Mouse (Mus musculus) left cerebral cortex, postnatal 25 days (tissue): ENCODE measurements around the gene Nme2. TPM values are rescaled to one million over a fixed set of nuclear protein-coding genes. Genes with fewer than 3 reads are reported as not detected.
"Not testable (repeated sequence)": the region's sequence is repeated elsewhere in the genome, so short reads cannot be mapped to it uniquely, and the experiment has no call there.

Experiments
- DNase-seq, 2 experiments: peaks; one replicate each; pipeline ENCODE4 v3.0.0; 2022; ENCODE audit warnings: low spot score in 2 of 2, mixed read lengths in 1 of 2
- intact Hi-C: fragments of 180-260 bp; cut with DNase I; formaldehyde crosslinking; loops from one replicate; pipeline ENCODE4 v1.15.1; 2025
- total RNA-seq, 2 experiments: library from RNA; stranded (reverse); gene quantifications; 2 replicates each; pipeline ENCODE4 v1.2.3; 2021

Gene Nme2
- total RNA-seq, 2 experiments from 2014 or later: 63.4 to 79.0 TPM

GRCm38 (mm10) chr11:93968848-93969128 is 12.7 kb upstream of the Nme2 start:
- no peak for DNase-seq
- intact Hi-C loops: loop anchor here (1.0 to 10.0 kb wide), 4 partner anchors 27 to 246 kb away; partner anchors contain the start of gene Tob1

DNA sequence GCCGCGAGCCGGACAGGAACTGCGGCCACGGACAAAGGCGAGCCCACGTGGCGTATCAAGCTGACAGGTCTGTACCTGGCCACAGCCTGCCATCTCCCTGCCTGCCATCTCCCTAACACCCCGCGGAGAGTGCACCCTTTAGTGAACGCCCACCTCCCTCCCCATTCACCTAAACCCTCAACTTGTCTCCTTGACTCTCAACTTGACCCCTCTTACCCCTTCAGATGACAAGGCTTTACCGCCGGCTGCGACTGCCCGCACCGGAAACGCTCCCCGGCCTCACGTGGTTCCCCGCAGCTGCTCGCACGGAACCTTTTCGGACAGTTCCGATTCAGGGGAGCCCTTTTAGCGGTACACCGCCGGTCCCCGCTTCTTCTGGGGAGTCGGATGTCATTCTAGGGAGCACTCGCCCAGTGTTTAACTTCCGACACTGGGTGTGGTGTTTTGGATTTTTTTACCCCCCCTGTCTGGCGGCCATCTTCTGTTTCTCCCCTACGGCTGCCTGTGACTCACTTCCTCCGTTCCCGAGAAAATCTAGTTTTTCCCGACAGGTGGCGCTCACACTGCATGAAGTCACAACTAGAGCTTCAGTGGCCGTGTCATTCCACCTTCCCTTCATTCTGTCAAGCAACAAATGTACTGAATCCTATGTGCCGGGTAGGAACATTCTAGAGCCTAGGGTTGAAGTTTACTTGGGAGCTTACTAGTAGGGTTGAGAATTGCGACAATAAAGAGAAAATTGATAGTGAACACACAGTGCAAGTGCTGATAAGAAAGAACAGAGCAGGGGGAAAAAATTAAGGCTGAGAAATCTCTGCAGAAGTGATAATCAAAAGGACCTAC is 12.2 kb upstream of the Nme2 start, which contains the start of the genes Gm20390 and Nme1:
Gene Gm20390 (minus strand): TSS at position 289 of the 843 bp plus-strand sequence.
Gene Nme1 (minus strand): TSS at position 517 of the 843 bp plus-strand sequence.
- intact Hi-C loops: loop anchor here (1.0 to 10.0 kb wide), 4 partner anchors 27 to 247 kb away; partner anchors contain the start of gene Tob1

DNA sequence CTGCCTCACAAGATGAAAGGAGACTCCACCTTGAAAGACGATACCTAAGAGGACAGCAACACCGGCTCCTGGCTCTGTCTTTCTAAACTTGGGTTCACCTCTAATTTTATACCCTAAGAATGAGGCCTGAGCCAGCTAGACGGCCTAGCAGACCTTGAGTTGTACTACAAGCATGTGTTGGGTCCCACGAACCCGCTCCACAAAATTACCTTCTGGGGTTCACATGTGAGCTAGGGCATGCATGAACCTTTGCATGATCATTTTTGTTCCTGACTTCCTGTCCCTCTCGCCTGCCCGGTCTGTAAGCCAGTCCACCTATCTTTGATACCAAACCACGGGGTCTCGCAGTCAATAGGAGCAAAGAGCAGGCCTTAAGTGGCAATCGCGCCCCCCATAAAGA is 11.3 kb upstream of the Nme2 start:
- intact Hi-C loops: loop anchor here (5.0 to 10.0 kb wide), 3 partner anchors 75 to 247 kb away; partner anchors contain the start of gene Tob1
- no peak for DNase-seq

More for the DNA sequence above, 12.2 kb upstream of the Nme2 start, which contains the start of the genes Gm20390 and Nme1:
- DNase-seq: peak; percentile 96 to 99

GRCm38 (mm10) chr11:93965391-93965790 is 9.3 kb upstream of the Nme2 start:
- intact Hi-C loops: loop anchor here (5.0 to 10.0 kb wide), 3 partner anchors 77 to 249 kb away; partner anchors contain the start of gene Tob1

DNA sequence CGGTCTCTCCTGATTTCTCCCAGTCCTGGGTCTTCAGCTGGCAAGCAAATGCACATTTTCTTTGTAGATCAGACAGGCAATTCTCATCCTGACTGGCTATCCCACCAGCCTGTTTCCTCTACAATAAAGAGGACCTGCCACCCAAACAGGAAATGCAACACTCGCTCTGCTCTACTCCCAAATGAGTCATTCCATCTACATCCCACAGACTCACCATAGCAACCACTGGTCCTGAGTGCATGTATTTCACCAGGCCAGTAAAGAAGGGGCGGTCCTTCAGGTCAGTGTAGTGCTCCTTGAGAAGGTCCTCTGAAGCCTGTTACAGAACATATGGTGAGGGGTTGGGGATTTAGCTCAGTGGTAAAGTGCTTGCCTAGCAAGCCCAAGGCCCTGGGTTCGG is 7.0 kb upstream of the Nme2 start:
- no peak for DNase-seq
- intact Hi-C loops: loop anchor here (10.0 kb wide), 1 partner anchor 252 kb away; the partner anchor contains the start of gene Tob1

More at GRCm38 (mm10) chr11:93965391-93965790, 9.3 kb upstream of the Nme2 start:
- DNase-seq: peak in 1 of 2 experiments; percentile 81

DNA sequence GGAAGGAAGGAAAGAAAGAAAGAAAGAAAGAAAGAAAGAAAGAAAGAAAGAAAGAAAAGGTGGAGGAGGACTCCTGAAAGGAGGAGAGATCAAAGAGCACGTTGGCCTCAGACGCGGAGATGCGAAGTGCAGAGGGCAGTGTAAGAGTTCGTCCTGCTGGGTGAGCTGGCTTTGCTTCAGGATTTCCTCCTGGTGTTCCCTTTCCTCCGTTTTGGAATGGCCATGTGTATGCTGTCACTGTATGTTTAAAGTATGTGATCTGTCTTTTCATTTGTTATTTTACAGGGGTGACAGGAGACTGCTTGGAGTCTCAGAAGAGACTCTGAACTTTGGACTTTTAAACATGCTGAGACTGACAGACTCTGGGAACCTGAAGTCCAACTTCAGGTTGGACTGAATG is 5.4 kb upstream of the Nme2 start:
- no peak for DNase-seq
- intact Hi-C loops: loop anchor here (10.0 kb wide), 1 partner anchor 253 kb away; the partner anchor contains the start of gene Tob1

- no peak for DNase-seq
- intact Hi-C loops: no loop called here
These were observed 1.7 kb upstream of the Nme2 start for GRCm38 (mm10) chr11:93957746-93958145.

GRCm38 (mm10) chr11:93957031-93957555 is 1.0 kb upstream of the Nme2 start:
- DNase-seq: no peak
- intact Hi-C loops: no loop called here

- intact Hi-C loops: no loop called here
- DNase-seq: peak; percentile 87 to 90
These were observed 556 bp downstream of the Nme2 start for GRCm38 (mm10) chr11:93955256-93956150.

DNA sequence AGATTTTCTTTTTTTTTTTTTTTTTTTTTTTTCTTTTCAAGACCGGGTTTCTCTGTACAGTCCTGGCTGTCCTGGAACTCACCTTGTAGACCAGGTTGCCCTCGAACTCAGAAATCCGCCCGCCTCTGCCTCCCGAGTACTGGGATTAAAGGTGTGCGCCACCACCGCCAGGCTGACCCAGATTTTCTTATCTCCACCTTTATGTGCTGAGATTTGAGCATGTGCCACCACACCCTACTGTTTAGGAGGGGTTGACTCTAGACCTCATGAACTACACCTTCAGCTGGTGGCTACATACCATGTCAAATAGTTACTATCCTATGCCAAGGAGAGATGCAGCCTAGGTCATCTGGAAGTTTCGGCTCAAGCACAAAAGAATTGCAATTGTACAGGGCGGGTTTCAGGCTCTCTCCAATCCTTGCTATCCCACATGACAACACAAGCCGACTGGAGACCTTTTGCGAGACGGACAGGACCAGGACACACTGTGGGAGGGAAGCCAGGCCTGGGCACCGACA is 1.3 kb downstream of the Nme2 start:
- intact Hi-C loops: no loop called here
- DNase-seq: no peak

DNA sequence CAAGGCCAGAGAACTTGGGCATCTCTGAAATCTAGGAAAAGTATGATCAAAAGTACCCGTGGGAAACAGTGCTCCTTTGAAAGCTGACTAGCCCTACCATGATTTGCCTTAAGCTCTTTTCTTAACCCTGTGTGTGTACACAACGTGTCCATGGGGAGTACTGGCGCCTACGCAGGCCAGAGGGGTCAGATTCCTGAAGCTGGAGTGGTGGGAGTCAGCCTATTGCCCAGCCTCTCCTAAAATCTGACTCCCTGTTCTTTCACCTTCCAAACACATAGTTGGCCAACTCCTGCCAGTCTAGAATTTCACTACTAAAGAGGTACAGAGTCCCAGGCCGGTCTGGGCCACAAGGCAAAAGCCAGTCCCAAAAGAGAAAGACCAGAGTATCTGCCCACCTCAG is 3.7 kb downstream of the Nme2 start:
- intact Hi-C loops: no loop called here
- DNase-seq: no peak

DNA sequence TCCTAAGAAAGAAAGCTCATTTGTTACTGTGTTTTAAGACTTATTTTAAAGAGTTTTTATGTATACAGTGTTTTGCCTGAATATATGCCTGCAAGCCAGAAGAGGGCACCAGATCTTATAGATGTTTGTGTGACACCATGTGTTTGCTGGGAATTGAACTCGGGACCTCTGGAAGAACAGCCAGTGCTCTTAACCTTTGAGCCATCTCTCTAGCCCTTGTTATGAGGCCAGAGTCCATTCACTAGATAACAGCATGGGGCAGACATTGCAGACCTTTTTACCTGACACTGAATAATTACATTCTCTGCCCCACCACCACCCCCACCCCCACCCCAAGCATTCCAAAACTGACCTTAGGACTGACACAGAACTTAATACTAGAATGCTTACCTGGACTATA is 6.0 kb downstream of the Nme2 start:
- DNase-seq: no peak
- intact Hi-C loops: no loop called here

DNA sequence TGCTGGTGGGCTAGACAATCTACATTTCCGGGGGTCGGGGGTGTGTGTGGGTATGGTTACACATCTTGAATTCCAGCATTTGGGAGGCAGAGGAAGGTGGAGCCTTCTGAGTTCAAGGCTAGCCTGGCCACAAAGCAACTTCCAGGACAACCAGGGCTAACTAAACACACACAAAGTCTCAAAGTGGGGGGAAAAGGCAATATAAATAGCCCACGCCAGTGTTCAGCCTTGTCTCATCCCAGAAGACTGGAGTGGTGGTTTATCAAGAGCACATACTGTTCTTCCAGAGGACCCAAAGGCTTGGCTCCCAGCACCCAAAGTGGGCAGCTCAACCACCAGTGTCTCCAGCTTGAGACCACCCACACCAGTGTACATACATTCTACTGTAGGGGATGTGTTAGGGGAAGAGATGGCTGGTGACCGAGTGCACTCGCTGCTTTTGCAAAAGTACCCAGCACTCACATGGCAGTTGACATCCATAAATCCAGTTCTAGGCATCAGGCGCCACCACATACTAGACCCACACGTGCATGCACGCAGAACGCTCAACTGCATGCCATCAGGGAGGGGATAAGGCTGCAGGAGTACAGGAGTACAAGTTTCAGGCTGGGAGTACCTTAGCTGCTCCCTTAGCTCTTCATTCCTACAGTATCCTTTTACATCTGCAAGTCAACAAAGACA is 7.0 kb downstream of the Nme2 start:
- DNase-seq: no peak
- intact Hi-C loops: no loop called here

DNA sequence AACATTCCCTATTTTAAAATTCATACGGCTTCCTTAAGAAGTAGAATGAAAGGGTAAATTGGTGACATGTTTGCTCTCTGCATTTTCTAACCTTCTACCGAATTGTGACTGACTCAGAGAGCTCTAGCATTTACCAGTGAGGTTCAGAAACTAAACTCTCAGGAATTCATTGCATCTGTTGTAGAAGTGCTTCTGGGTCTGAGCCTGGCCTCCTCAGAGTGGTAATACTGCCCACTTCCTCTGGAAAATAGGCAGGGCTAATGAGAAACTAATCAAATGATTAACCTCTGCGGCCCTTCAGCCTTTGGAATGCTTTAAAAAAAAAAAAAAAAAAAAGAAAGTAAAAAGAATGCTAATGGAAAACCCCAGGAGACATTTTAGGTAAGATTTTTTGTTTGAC is 11.1 kb downstream of the Nme2 start:
- intact Hi-C loops: no loop called here

DNA sequence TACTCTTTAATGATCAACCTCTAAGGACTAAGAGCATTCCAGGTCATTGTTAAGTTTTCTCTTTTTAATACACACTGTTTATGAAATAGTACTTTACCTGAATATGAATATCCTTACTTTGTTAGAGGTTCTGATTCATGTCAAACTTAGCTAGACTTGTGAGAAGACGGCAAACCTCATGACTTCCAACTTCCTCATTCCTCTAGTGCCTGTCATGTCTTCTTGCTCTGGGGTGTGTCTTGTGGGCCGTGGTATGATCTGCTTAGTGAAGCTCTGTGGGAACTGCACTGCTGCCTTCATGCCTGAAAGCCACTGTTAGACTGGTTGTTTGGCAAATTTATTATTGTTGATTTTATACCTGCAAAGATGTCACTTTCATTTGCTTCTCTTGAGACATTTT is 15.2 kb downstream of the Nme2 start:
- DNase-seq: no peak
- intact Hi-C loops: no loop called here

More for the DNA sequence above, 11.1 kb downstream of the Nme2 start:
- no peak for DNase-seq

DNA sequence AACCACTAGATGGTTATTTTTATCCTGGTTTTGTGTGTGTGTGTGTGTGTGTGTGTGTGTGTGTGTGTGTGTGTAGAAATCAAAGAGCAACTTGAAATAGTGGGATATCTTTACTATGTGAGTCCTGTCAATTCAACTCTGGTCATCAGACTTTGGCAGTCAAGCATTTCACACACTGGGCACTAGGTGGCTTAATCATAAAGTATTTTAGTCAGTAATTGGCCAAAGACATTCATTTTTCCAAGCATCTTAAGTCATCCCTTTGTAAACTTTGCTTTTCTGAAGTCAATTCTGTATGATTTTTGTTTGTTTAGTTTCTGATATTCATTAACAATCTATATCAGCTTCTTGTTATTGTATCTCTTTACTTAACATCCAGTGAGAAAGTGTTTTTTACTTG is 27.0 kb downstream of the Nme2 start:
- no peak for DNase-seq
- intact Hi-C loops: no loop called here

DNA sequence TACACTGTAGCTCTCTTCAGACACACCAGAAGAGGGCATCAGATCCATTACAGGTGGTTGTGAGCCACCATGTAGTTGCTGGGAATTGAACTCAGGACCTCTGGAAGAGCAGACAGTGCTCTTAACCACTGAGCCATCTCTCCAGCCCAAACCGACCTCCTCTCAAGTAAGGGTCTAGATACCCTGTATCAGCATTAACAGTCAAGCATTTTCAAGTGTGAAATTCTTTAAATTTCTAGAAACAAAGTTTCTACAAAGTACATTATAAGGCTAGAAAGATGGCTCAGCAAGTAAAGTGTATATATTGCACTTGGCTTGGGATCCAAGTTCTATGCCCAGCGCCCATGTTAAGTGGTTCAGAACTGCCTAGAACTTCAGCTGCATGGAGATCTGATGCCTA is 41.0 kb downstream of the Nme2 start:
- intact Hi-C loops, DNase-seq: not testable (repeated sequence)

DNA sequence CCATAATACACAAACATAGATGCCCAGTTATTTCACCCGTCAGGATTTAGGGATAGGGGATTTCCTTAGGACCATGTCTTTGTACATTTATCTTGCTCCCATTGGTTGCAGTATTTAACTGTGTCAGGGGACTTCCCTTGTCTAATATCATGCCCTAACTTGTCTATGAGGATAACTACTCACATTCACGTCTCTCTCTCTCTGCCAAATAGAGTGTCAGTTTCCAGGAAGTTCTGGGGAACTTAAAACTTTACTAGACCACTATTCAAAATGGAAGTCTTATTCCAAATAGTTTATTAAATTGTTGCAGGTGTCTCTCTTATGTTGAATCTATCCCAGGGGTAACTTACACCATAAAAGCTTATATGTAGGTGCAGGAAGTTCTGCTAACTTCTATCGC is 44.5 kb downstream of the Nme2 start:
- intact Hi-C loops: no loop called here
- no peak for DNase-seq

DNA sequence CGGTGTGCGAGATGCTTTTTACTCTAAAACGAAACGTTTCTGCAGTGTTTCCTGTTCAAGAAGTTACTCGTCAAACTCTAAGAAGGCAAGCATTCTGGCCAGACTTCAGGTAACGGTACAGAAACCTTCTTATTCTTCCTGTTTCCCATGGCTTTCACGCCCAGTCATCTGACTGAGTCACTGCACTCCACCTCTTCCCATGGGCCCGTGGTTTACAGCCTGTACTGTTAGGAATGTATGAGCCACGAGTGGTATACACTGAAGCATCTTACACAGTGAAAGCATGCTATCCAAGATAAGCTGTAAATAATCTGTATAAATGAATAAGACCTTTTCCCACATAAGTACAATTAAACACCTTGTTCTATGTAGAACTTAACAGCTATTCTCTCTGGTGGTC is 47.2 kb downstream of the Nme2 start:
- intact Hi-C loops: no loop called here
- no peak for DNase-seq
